Mouse (Mus musculus) ovary, adult 18-20 months (tissue): ENCODE measurements around the gene Srsf11.

Experiments
- DNase-seq: peaks from one replicate; pipeline ENCODE4 v3.0.0; 2022; ENCODE audit warnings: low spot score, mixed read lengths

Gene Srsf11

DNA sequence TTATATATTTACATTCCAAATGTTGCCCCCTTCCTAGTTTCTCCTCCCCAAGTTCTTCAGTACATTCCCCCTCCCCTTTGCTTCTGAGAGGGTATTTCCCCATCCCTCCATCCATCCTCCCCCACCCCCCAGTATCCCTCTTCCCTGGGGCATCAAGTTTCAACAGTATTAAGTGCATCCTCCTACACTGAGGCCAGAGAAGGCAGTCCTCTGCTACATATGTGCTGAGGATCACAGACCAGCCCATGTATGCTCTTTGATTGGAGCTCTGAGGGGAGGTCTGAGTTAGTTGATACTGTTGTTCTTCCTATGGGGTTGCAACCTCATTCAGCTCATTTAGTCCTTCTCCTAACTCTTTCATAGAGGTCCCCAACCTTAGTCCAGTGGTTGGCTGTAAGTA, 56.8 kb downstream of the Srsf11 start:
- DNase-seq = no peak

DNA sequence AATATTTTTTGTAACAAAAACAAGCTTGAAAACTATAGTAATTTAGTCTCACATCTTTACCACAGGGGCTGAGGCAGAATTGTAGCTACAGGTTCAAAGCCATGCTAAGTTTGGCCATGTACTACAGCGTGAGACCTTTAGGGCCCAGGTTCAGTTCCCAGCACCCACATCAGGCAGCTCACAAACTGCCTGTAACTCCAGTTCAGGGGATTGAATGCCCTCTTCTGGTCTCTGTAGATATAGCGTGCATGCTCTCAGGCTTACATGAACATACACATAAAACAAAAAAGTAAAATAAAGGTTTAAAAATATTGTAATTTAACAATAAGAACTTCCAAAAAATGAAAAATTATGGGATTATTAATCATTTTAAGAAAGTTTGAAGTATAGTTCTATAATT, 63.2 kb downstream of the Srsf11 start:
- DNase-seq = no peak

DNA sequence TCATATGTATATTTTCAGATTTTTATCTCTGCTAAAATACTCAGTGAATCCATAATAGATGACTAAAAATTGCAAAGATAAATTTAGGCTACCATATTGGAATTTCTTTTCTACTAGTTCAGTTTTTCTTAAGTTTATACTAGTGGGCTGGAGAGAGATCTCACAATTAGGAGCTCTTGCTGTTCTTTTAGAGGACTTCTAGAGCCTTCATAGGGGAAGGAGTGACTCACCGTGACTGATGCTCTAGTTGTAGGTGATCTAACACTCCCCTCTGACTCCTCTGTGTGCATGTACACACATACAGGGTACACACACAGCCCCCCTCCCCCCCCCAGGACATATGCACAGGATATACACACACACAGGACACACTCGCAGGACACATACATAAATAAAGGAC, 65.3 kb downstream of the Srsf11 start:
- DNase-seq = no peak
